Mouse (Mus musculus): ENCODE results near the gene Egln1. TPM values are rescaled to one million over a fixed set of nuclear protein-coding genes. Genes with fewer than 3 reads are reported as not detected.
A peak's percentile ranks its signal among the peaks of the same experiment; 100 is the strongest.

Egln1 gene
- polyA plus RNA-seq, 1 experiment from 2014 or later, result 17.1 TPM

GRCm38 (mm10) chr8:124888385-124888784 lies 60.7 kb downstream of the Egln1 start:
- 0 out of 2 replicates have a peak, but pooled peaks cover 4% of the 10 kb centered on the region for H3K9me3 ChIP-seq (ENCODE audit: control insufficient read depth, low read length)
- no peak overlapping the region for H3K4me2 ChIP-seq (ENCODE audit: low read depth, low read length)
- H3K4me1 ChIP-seq (ENCODE audit: control insufficient read depth, insufficient read depth, low read length), result no peaks in the 10 kb centered on the region
- H3K36me3 ChIP-seq (ENCODE audit: control insufficient read depth, insufficient read depth, low read length), result peaks cover 86% of the 10 kb centered on the region
- H3K27me3 ChIP-seq (replicated peaks; ENCODE audit: control insufficient read depth, insufficient read depth, low read length), result no peaks in the 10 kb centered on the region
- ATAC-seq (ENCODE audit: low read depth) (no peak), DNase-seq (ENCODE audit: low spot score) (no peak)
- no peak overlapping the region for H3K9ac ChIP-seq (ENCODE audit: low read depth, low read length)
- WGBS, result 95% methylated on average over 5 of the region's 5 CpGs
- H3K27ac ChIP-seq (replicated peaks; ENCODE audit: low read depth, low read length), result no peak overlapping the region
- H3K4me3 ChIP-seq (ENCODE audit: low read depth, low read length), result no peak overlapping the region

DNA sequence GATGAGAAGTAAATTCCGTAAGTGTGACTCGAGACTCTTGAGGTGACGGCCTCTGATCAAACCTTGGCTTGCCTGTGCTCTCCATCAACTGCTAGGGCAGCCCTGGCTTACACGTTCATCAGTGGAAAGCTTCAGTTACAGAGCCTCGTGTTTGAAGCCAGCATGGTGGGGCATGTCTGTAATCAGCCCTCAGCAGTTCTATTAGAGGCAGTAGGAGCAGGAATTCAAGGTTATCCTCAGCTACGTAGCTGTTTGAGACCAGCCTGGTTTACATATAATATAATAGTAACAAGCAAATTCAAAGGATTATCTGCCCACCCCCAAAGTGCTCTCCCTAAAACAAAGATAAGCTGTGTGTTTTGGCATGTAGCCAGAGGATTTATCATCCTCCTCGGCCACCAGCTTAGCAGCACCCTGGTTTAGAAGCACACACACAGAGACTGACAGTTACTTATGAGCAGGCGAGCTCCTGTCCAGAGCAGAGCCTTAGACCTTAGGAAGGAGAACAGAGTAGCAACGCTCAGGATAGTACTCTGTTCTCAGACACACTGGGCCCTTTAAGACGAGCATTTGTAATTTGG lies 70.1 kb downstream of the Egln1 start:
- no peak for ATAC-seq (ENCODE audit: low read depth)
- no peak overlapping the region for H3K27ac ChIP-seq (replicated peaks; ENCODE audit: low read depth, low read length)
- peaks cover 94% of the 10 kb centered on the region for H3K36me3 ChIP-seq (ENCODE audit: control insufficient read depth, insufficient read depth, low read length)
- H3K27me3 ChIP-seq (replicated peaks; ENCODE audit: control insufficient read depth, insufficient read depth, low read length), result no peaks in the 10 kb centered on the region
- H3K4me1 ChIP-seq (ENCODE audit: control insufficient read depth, insufficient read depth, low read length), result no peaks in the 10 kb centered on the region
- H3K9me3 ChIP-seq (ENCODE audit: control insufficient read depth, low read length), result no peaks in the 10 kb centered on the region
- no peak overlapping the region for H3K4me3 ChIP-seq (ENCODE audit: low read depth, low read length)
- DNase-seq (ENCODE audit: low spot score), result no peak
- 87% methylated on average over 10 of the region's 10 CpGs for WGBS
- H3K4me2 ChIP-seq (ENCODE audit: low read depth, low read length), result no peak overlapping the region
- H3K9ac ChIP-seq (ENCODE audit: low read depth, low read length), result no peak overlapping the region

DNA sequence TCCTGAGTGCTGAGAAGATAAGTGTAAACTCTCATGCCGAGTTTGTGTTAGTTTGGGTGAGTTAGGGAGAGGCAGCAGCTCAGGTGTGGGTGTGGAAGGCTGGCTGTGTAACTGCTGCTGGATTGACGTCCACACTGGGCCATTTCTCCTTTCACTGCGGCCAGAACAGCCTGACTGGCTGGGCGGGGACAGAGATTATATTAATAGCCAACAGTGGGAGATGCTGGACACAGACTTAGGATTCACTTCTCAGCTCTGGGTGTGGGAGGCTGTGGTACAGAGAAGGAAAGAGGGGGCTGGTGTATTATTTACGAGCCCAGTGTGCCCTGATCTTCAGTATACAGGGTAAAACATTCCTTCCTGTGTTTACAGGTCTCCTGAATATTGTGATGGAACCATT lies 71.0 kb downstream of the Egln1 start:
- Histone ChIP-seq H3K4me2 (ENCODE audit: low read depth, low read length) (no peak overlapping the region), H3K4me3 (ENCODE audit: low read depth, low read length) (no peak overlapping the region), H3K9me3 (ENCODE audit: control insufficient read depth, low read length) (no peaks in the 10 kb centered on the region), H3K27ac (replicated peaks; ENCODE audit: low read depth, low read length) (no peak overlapping the region), H3K4me1 (ENCODE audit: control insufficient read depth, insufficient read depth, low read length) (no peaks in the 10 kb centered on the region), H3K9ac (ENCODE audit: low read depth, low read length) (no peak overlapping the region), H3K27me3 (replicated peaks; ENCODE audit: control insufficient read depth, insufficient read depth, low read length) (no peaks in the 10 kb centered on the region), H3K36me3 (ENCODE audit: control insufficient read depth, insufficient read depth, low read length) (peaks cover 94% of the 10 kb centered on the region)
- ATAC-seq (ENCODE audit: low read depth), result no peak
- no peak for DNase-seq (ENCODE audit: low spot score)
- 83% methylated on average over 5 of the region's 5 CpGs for WGBS

GRCm38 (mm10) chr8:124872690-124873089 lies 76.4 kb downstream of the Egln1 start:
- DNase-seq (ENCODE audit: low spot score) (no peak), ATAC-seq (ENCODE audit: low read depth) (no peak)
- Histone ChIP-seq H3K4me1 (ENCODE audit: control insufficient read depth, insufficient read depth, low read length) (no peaks in the 10 kb centered on the region), H3K36me3 (ENCODE audit: control insufficient read depth, insufficient read depth, low read length) (peaks cover 70% of the 10 kb centered on the region), H3K27ac (replicated peaks; ENCODE audit: low read depth, low read length) (no peak overlapping the region), H3K27me3 (replicated peaks; ENCODE audit: control insufficient read depth, insufficient read depth, low read length) (no peaks in the 10 kb centered on the region), H3K9me3 (ENCODE audit: control insufficient read depth, low read length) (no peaks in the 10 kb centered on the region), H3K4me3 (ENCODE audit: low read depth, low read length) (no peak overlapping the region), H3K9ac (ENCODE audit: low read depth, low read length) (no peak overlapping the region), H3K4me2 (ENCODE audit: low read depth, low read length) (no peak overlapping the region)
- 97% methylated on average over 5 of the region's 5 CpGs for WGBS

- no peak overlapping the region for H3K27ac ChIP-seq (replicated peaks; ENCODE audit: low read depth, low read length)
- no peak for ATAC-seq (ENCODE audit: low read depth)
- no peaks in the 10 kb centered on the region for H3K9me3 ChIP-seq (ENCODE audit: control insufficient read depth, low read length)
- no peak overlapping the region for H3K9ac ChIP-seq (ENCODE audit: low read depth, low read length)
- H3K4me3 ChIP-seq (ENCODE audit: low read depth, low read length), result no peak overlapping the region
- H3K36me3 ChIP-seq (ENCODE audit: control insufficient read depth, insufficient read depth, low read length), result peaks cover 64% of the 10 kb centered on the region
- 93% methylated on average over 7 of the region's 7 CpGs for WGBS
- no peaks in the 10 kb centered on the region for H3K4me1 ChIP-seq (ENCODE audit: control insufficient read depth, insufficient read depth, low read length)
- no peak for DNase-seq (ENCODE audit: low spot score)
- H3K27me3 ChIP-seq (replicated peaks; ENCODE audit: control insufficient read depth, insufficient read depth, low read length), result no peaks in the 10 kb centered on the region
- H3K4me2 ChIP-seq (ENCODE audit: low read depth, low read length), result no peak overlapping the region
Observed at GRCm38 (mm10) chr8:124872081-124872480, 77.0 kb downstream of the Egln1 start.

GRCm38 (mm10) chr8:124871474-124871873 lies 77.7 kb downstream of the Egln1 start:
- no peak overlapping the region for H3K9ac ChIP-seq (ENCODE audit: low read depth, low read length)
- H3K36me3 ChIP-seq (ENCODE audit: control insufficient read depth, insufficient read depth, low read length), result peaks cover 58% of the 10 kb centered on the region
- WGBS, result 88% methylated on average over 7 of the region's 7 CpGs
- DNase-seq (ENCODE audit: low spot score) (no peak), ATAC-seq (ENCODE audit: low read depth) (no peak)
- no peak overlapping the region for H3K27ac ChIP-seq (replicated peaks; ENCODE audit: low read depth, low read length)
- no peak overlapping the region for H3K4me2 ChIP-seq (ENCODE audit: low read depth, low read length)
- no peaks in the 10 kb centered on the region for H3K27me3 ChIP-seq (replicated peaks; ENCODE audit: control insufficient read depth, insufficient read depth, low read length)
- H3K4me1 ChIP-seq (ENCODE audit: control insufficient read depth, insufficient read depth, low read length), result no peaks in the 10 kb centered on the region
- H3K4me3 ChIP-seq (ENCODE audit: low read depth, low read length), result no peak overlapping the region
- no peaks in the 10 kb centered on the region for H3K9me3 ChIP-seq (ENCODE audit: control insufficient read depth, low read length)

DNA sequence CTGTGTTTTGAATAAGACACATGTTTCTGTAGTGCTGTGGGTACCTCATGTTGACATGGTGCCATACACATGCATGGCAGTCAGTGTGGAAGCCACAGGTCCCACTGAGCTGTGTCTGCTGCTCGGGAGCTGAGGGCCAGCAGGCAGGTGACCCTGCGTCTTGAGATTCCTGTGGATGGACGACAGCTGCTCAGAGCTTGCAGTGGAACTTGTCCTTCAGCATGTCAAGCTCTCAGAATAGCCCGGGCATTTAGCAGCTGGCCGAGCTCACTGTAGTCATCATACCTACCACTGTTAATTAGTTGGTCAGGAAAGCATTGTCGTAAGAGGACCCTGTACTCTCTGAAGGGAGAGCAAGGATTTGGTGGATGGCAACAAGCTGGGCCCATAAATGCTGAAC lies 79.4 kb downstream of the Egln1 start:
- ATAC-seq (ENCODE audit: low read depth) (no peak), DNase-seq (ENCODE audit: low spot score) (peak; percentile 19)
- Histone ChIP-seq H3K4me2 (ENCODE audit: low read depth, low read length) (no peak overlapping the region), H3K4me3 (ENCODE audit: low read depth, low read length) (no peak overlapping the region), H3K9ac (ENCODE audit: low read depth, low read length) (no peak overlapping the region), H3K4me1 (ENCODE audit: control insufficient read depth, insufficient read depth, low read length) (no peaks in the 10 kb centered on the region), H3K9me3 (ENCODE audit: control insufficient read depth, low read length) (no peaks in the 10 kb centered on the region), H3K27me3 (replicated peaks; ENCODE audit: control insufficient read depth, insufficient read depth, low read length) (no peaks in the 10 kb centered on the region), H3K27ac (replicated peaks; ENCODE audit: low read depth, low read length) (no peak overlapping the region), H3K36me3 (ENCODE audit: control insufficient read depth, insufficient read depth, low read length) (peaks cover 46% of the 10 kb centered on the region)
- WGBS, result 72% methylated on average over 6 of the region's 6 CpGs

- H3K9ac ChIP-seq (ENCODE audit: low read depth, low read length), result no peak overlapping the region
- no peak overlapping the region for H3K4me3 ChIP-seq (ENCODE audit: low read depth, low read length)
- ATAC-seq (ENCODE audit: low read depth) (no peak), DNase-seq (ENCODE audit: low spot score) (no peak)
- H3K27ac ChIP-seq (replicated peaks; ENCODE audit: low read depth, low read length), result no peak overlapping the region
- peaks cover 21% of the 10 kb centered on the region for H3K36me3 ChIP-seq (ENCODE audit: control insufficient read depth, insufficient read depth, low read length)
- H3K27me3 ChIP-seq (replicated peaks; ENCODE audit: control insufficient read depth, insufficient read depth, low read length), result no peaks in the 10 kb centered on the region
- no peaks in the 10 kb centered on the region for H3K9me3 ChIP-seq (ENCODE audit: control insufficient read depth, low read length)
- H3K4me1 ChIP-seq (ENCODE audit: control insufficient read depth, insufficient read depth, low read length), result peaks cover 7% of the 10 kb centered on the region; the same call in 1 of the 2 replicates
- 85% methylated on average over 2 of the region's 2 CpGs for WGBS
- H3K4me2 ChIP-seq (ENCODE audit: low read depth, low read length), result no peak overlapping the region
Observed at GRCm38 (mm10) chr8:124867126-124867525, 82.0 kb downstream of the Egln1 start.

DNA sequence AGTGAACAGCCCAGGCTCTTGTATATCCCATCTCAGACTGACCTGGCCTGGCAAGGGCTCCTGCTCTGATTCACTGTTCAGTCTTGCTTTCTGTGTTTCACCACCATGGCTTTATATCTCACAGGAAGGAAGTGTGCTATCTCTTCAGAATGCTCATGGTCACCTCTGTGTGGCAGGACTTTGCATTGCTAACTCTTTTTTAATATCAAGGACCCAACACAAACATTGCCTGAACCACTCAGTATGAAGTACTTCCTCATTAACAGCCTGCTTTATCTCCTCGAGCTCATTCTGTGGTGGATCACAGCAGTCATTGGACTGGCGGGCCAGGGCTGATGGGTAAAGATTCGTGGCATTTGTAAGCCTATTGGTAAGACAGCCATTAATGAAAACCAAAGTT lies 82.5 kb downstream of the Egln1 start:
- no peak overlapping the region for H3K9ac ChIP-seq (ENCODE audit: low read depth, low read length)
- no peaks in the 10 kb centered on the region for H3K27me3 ChIP-seq (replicated peaks; ENCODE audit: control insufficient read depth, insufficient read depth, low read length)
- DNase-seq (ENCODE audit: low spot score) (no peak), ATAC-seq (ENCODE audit: low read depth) (no peak)
- H3K27ac ChIP-seq (replicated peaks; ENCODE audit: low read depth, low read length), result no peak overlapping the region
- H3K9me3 ChIP-seq (ENCODE audit: control insufficient read depth, low read length), result no peaks in the 10 kb centered on the region
- 82% methylated on average over 3 of the region's 3 CpGs for WGBS
- peaks cover 16% of the 10 kb centered on the region; the same call in 1 of the 2 replicates for H3K36me3 ChIP-seq (ENCODE audit: control insufficient read depth, insufficient read depth, low read length)
- H3K4me1 ChIP-seq (ENCODE audit: control insufficient read depth, insufficient read depth, low read length), result peaks cover 7% of the 10 kb centered on the region; the same call in 1 of the 2 replicates
- no peak overlapping the region for H3K4me3 ChIP-seq (ENCODE audit: low read depth, low read length)
- no peak overlapping the region for H3K4me2 ChIP-seq (ENCODE audit: low read depth, low read length)
